Mouse (Mus musculus) T-helper 17 cell (primary cell): ENCODE results near the gene Grm4.

ENCODE experiments used
- in situ Hi-C, 2 experiments: fragments of 300-600 bp; cut with MboI, MseI; formaldehyde crosslinking; loops; 1 replicate in 1 of 2; 2 replicates in 1 of 2; pipeline ENCODE4 v1.15.1; 2025; ENCODE audit warnings: high pct_unique_total_duplicates in 2 of 2

The Grm4 gene

GRCm38 (mm10) chr17:27552215-27553201 lies 31.3 kb upstream of the Grm4 start:
- in situ Hi-C loops, result loop anchor here in 1 of 2 experiments (5.0 to 10.0 kb wide), 2 partner anchors 275 to 1018 kb away; no protein-coding TSS in a partner anchor

- in situ Hi-C loops, result loop anchor here in 1 of 2 experiments (5.0 to 10.0 kb wide), 2 partner anchors 276 to 1017 kb away; no protein-coding TSS in a partner anchor
Observed at GRCm38 (mm10) chr17:27551393-27551940, 30.3 kb upstream of the Grm4 start.

GRCm38 (mm10) chr17:27549234-27549633 lies 28.0 kb upstream of the Grm4 start:
- in situ Hi-C loops, result loop anchor here in 1 of 2 experiments (10.0 kb wide), 1 partner anchor 1724 kb away; the partner anchor contains the start of genes Jmjd8 and Wdr24

- in situ Hi-C loops, result loop anchor here in 1 of 2 experiments (10.0 kb wide), 1 partner anchor 1723 kb away; the partner anchor contains the start of genes Jmjd8 and Wdr24
Observed at GRCm38 (mm10) chr17:27547253-27547868, 26.2 kb upstream of the Grm4 start.

- in situ Hi-C loops, result loop anchor here in 1 of 2 experiments (10.0 kb wide), 1 partner anchor 1722 kb away; the partner anchor contains the start of genes Jmjd8 and Wdr24
Observed at GRCm38 (mm10) chr17:27546574-27547085, 25.4 kb upstream of the Grm4 start.

- in situ Hi-C loops, result loop anchor here in 1 of 2 experiments (10.0 kb wide), 1 partner anchor 1721 kb away; the partner anchor contains the start of genes Jmjd8 and Wdr24
Observed at GRCm38 (mm10) chr17:27545991-27546390, 24.8 kb upstream of the Grm4 start.

GRCm38 (mm10) chr17:27544551-27544950 lies 23.3 kb upstream of the Grm4 start:
- in situ Hi-C loops, result loop anchor here in 1 of 2 experiments (10.0 kb wide), 1 partner anchor 1720 kb away; the partner anchor contains the start of genes Jmjd8 and Wdr24

GRCm38 (mm10) chr17:27541984-27542383 lies 20.8 kb upstream of the Grm4 start:
- in situ Hi-C loops, result loop anchor here in 1 of 2 experiments (10.0 kb wide), 1 partner anchor 1717 kb away; the partner anchor contains the start of genes Jmjd8 and Wdr24

- in situ Hi-C loops, result loop anchor here in 1 of 2 experiments (10.0 kb wide), 1 partner anchor 1716 kb away; the partner anchor contains the start of genes Jmjd8 and Wdr24
Observed at GRCm38 (mm10) chr17:27541261-27541660, 20.1 kb upstream of the Grm4 start.

- in situ Hi-C loops, result loop anchor here in 1 of 2 experiments (10.0 kb wide), 1 partner anchor 60 kb away; no protein-coding TSS in a partner anchor
Observed at GRCm38 (mm10) chr17:27534718-27535117, 13.5 kb upstream of the Grm4 start.

- in situ Hi-C loops, result loop anchor here in 1 of 2 experiments (10.0 kb wide), 1 partner anchor 61 kb away; no protein-coding TSS in a partner anchor
Observed at GRCm38 (mm10) chr17:27533354-27533753, 12.2 kb upstream of the Grm4 start.

GRCm38 (mm10) chr17:27532095-27532494 lies 10.9 kb upstream of the Grm4 start:
- in situ Hi-C loops, result loop anchor here in 1 of 2 experiments (10.0 kb wide), 1 partner anchor 63 kb away; no protein-coding TSS in a partner anchor

GRCm38 (mm10) chr17:27528767-27529166 lies 7.6 kb upstream of the Grm4 start:
- in situ Hi-C loops, result no loop called here

- in situ Hi-C loops, result no loop called here
Observed at GRCm38 (mm10) chr17:27528030-27528429, 6.8 kb upstream of the Grm4 start.

- in situ Hi-C loops, result no loop called here
Observed at GRCm38 (mm10) chr17:27527188-27527587, 6.0 kb upstream of the Grm4 start.

GRCm38 (mm10) chr17:27523121-27523520 lies 1.9 kb upstream of the Grm4 start:
- in situ Hi-C loops, result loop anchor here in 1 of 2 experiments (25.0 kb wide), 2 partner anchors 336 to 661 kb away; no protein-coding TSS in a partner anchor

- in situ Hi-C loops, result loop anchor here in 1 of 2 experiments (25.0 kb wide), 2 partner anchors 333 to 658 kb away; no protein-coding TSS in a partner anchor
Observed at GRCm38 (mm10) chr17:27520557-27520956, 646 bp downstream of the Grm4 start.

GRCm38 (mm10) chr17:27518700-27519595 lies 2.3 kb downstream of the Grm4 start:
- in situ Hi-C loops, result loop anchor here in 1 of 2 experiments (25.0 kb wide), 2 partner anchors 332 to 657 kb away; no protein-coding TSS in a partner anchor

GRCm38 (mm10) chr17:27518296-27518695 lies 2.9 kb downstream of the Grm4 start:
- in situ Hi-C loops, result loop anchor here in 1 of 2 experiments (25.0 kb wide), 2 partner anchors 331 to 656 kb away; no protein-coding TSS in a partner anchor
